Mouse (Mus musculus) heart, embryonic 14.5 days (tissue): Measurements from ENCODE around the gene Ccdc84. TPM values are rescaled to one million over a fixed set of nuclear protein-coding genes. Genes with fewer than 3 reads are reported as not detected.

Source experiments
- ATAC-seq: fragments of 200-750 bp; cut with Nextera tagmentation; 2 replicates; pipeline ENCODE4 v1.8.0; 2017; ENCODE audit warnings: low read depth, moderate TSS enrichment; ENCODE audit not compliant: insufficient number of reproducible peaks, insufficient read depth, low FRiP score
- H3K27ac ChIP-seq, 2 experiments: fragments of 200-500 bp in 1 of 2; fragments of 300-500 bp in 1 of 2; sonication (generic) in 1 of 2; replicated peaks in 1 of 2; 2 replicates each; pipeline ENCODE4 v1.5.1; 2012 to 2014; ENCODE audit warnings: low read depth in 2 of 2, low read length in 2 of 2, control low read depth in 1 of 2, mild to moderate bottlenecking in 1 of 2, mixed read lengths in 1 of 2; ENCODE audit not compliant: control insufficient read depth in 1 of 2, insufficient read depth in 1 of 2
- H3K27me3 ChIP-seq: fragments of 300-500 bp; sonication (generic); 2 replicates; pipeline ENCODE4 v1.6.1; 2014; ENCODE audit warnings: mild to moderate bottlenecking, low read length, control low read depth; ENCODE audit not compliant: control insufficient read depth, insufficient read depth
- H3K36me3 ChIP-seq: fragments of 300-500 bp; sonication (generic); 2 replicates; pipeline ENCODE4 v1.6.1; 2014; ENCODE audit warnings: mild to moderate bottlenecking, control low read depth, low read length, mixed read lengths; ENCODE audit not compliant: control insufficient read depth, insufficient read depth
- H3K4me1 ChIP-seq, 2 experiments: fragments of 200-500 bp in 1 of 2; fragments of 300-500 bp in 1 of 2; sonication (generic) in 1 of 2; 2 replicates each; pipeline ENCODE4 v1.6.1; 2012 to 2014; ENCODE audit warnings: low read length in 2 of 2, control low read depth in 1 of 2, mixed read lengths in 1 of 2; ENCODE audit not compliant: control insufficient read depth in 2 of 2, insufficient read depth in 2 of 2
- H3K4me2 ChIP-seq: fragments of 300-500 bp; sonication (generic); 2 replicates; pipeline ENCODE4 v1.6.1; 2014; ENCODE audit warnings: mild to moderate bottlenecking, low read length
- H3K4me3 ChIP-seq, 2 experiments: fragments of 200-500 bp in 1 of 2; fragments of 300-500 bp in 1 of 2; sonication (generic) in 1 of 2; 2 replicates each; pipeline ENCODE4 v1.5.1; 2012 to 2014; ENCODE audit warnings: low read length in 2 of 2, mild to moderate bottlenecking in 2 of 2, control low read depth in 1 of 2, low read depth in 1 of 2, moderate library complexity in 1 of 2; ENCODE audit not compliant: control insufficient read depth in 1 of 2, insufficient read depth in 1 of 2
- H3K9ac ChIP-seq: fragments of 300-500 bp; sonication (generic); 2 replicates; pipeline ENCODE4 v1.6.1; 2014; ENCODE audit warnings: mild to moderate bottlenecking, low read length
- H3K9me3 ChIP-seq: fragments of 300-500 bp; sonication (generic); 2 replicates; pipeline ENCODE4 v1.6.1; 2016; ENCODE audit warnings: low read length, control low read depth; ENCODE audit not compliant: control insufficient read depth
- WGBS: fragments of 180-500 bp; shearing (Covaris S2); extraction: QIAGEN DNeasy Blood & Tissue Kit; methylation state at CpG from one replicate; pipeline ENCODE4 v1.1.7; 2014; 5-methylcytosine and 5-hydroxymethylcytosine counted together
- polyA plus RNA-seq: library from polyadenylated mRNA; unstranded; fragments of >200 nt; fragmentation: Nextera tagmentation; extraction: Ambion mirVana; gene quantifications from 2 replicates; pipeline ENCODE4 v1.2.1, GENCODE M21; 2014

Gene Ccdc84
- polyA plus RNA-seq, 1 experiment from 2014 or later = 19.5 TPM

- Histone ChIP-seq H3K27me3 (no peaks in the 10 kb centered on the region), H3K9ac (peak within 1 kb of the TSS; percentile 91), H3K4me2 (peak within 1 kb of the TSS; percentile 86), H3K36me3 (peaks cover 72% of the 10 kb centered on the region), H3K27ac (peak within 1 kb of the TSS; percentile 94 to 97), H3K4me3 (peak within 1 kb of the TSS; percentile 85 to 87), H3K9me3 (no peaks in the 10 kb centered on the region), H3K4me1 (0 out of 4 replicates have a peak, but pooled peaks cover 0 to 4% of the 10 kb centered on the region in 2 experiments)
- ATAC-seq = peak; percentile 93
- under 1% methylated on average over 51 of the region's 51 CpGs for WGBS
Observed at GRCm38 (mm10) chr9:44406906-44407751, 11.2 kb downstream of the Ccdc84 start, which contains the start of the genes Rps25 and Trappc4. Gene Rps25 (plus strand): TSS chr9:44407139. Gene Trappc4 (minus strand): TSS chr9:44407600.

GRCm38 (mm10) chr9:44405011-44405410, 13.4 kb downstream of the Ccdc84 start:
- no peaks in the 10 kb centered on the region for H3K9me3 ChIP-seq
- no peaks in the 10 kb centered on the region for H3K27me3 ChIP-seq
- no peak overlapping the region for H3K9ac ChIP-seq
- H3K4me1 ChIP-seq = peaks cover 9 to 16% of the 10 kb centered on the region in 2 experiments
- peaks cover 72% of the 10 kb centered on the region for H3K36me3 ChIP-seq
- no peak overlapping the region for H3K4me2 ChIP-seq
- 84% methylated on average over 3 of the region's 3 CpGs for WGBS
- H3K4me3 ChIP-seq = no peak overlapping the region
- no peak for ATAC-seq
- no peak overlapping the region for H3K27ac ChIP-seq

- Histone ChIP-seq H3K9me3 (no peaks in the 10 kb centered on the region), H3K27ac (peak overlapping the region; percentile 19 to 73; a peak in 3 of 4 replicates), H3K4me3 (no peak overlapping the region), H3K4me2 (no peak overlapping the region; the same call in 1 of the 2 replicates), H3K36me3 (peaks cover 73% of the 10 kb centered on the region), H3K4me1 (peaks cover 13 to 34% of the 10 kb centered on the region in 2 experiments), H3K27me3 (no peaks in the 10 kb centered on the region), H3K9ac (peak overlapping the region; percentile 44; the same call in 1 of the 2 replicates)
- ATAC-seq = peak; percentile 18; the same call in 1 of the 2 replicates
- WGBS = 31% methylated on average over 4 of the region's 4 CpGs
Observed at GRCm38 (mm10) chr9:44401081-44401480, 17.3 kb downstream of the Ccdc84 start.

- no peak overlapping the region for H3K4me2 ChIP-seq
- no peak overlapping the region for H3K27ac ChIP-seq
- no peak overlapping the region for H3K4me3 ChIP-seq
- no peak for ATAC-seq
- H3K9ac ChIP-seq = no peak overlapping the region
- H3K36me3 ChIP-seq = peaks cover 64% of the 10 kb centered on the region
- WGBS = 86% methylated on average over 6 of the region's 6 CpGs
- no peaks in the 10 kb centered on the region for H3K27me3 ChIP-seq
- no peaks in the 10 kb centered on the region for H3K9me3 ChIP-seq
- H3K4me1 ChIP-seq = peaks cover 13 to 34% of the 10 kb centered on the region in 2 experiments
Observed at GRCm38 (mm10) chr9:44399795-44400114, 18.6 kb downstream of the Ccdc84 start.

GRCm38 (mm10) chr9:44399114-44399794, 19.1 kb downstream of the Ccdc84 start:
- WGBS = 80% methylated on average over 13 of the region's 13 CpGs
- no peak for ATAC-seq
- Histone ChIP-seq H3K27me3 (no peaks in the 10 kb centered on the region), H3K9ac (no peak overlapping the region), H3K9me3 (no peaks in the 10 kb centered on the region), H3K27ac (no peak overlapping the region), H3K36me3 (peaks cover 59% of the 10 kb centered on the region), H3K4me1 (peaks cover 13 to 34% of the 10 kb centered on the region in 2 experiments), H3K4me2 (no peak overlapping the region), H3K4me3 (no peak overlapping the region)

GRCm38 (mm10) chr9:44398551-44398950, 19.8 kb downstream of the Ccdc84 start:
- Histone ChIP-seq H3K27me3 (no peaks in the 10 kb centered on the region), H3K9me3 (no peaks in the 10 kb centered on the region), H3K36me3 (peaks cover 52% of the 10 kb centered on the region), H3K4me3 (0 out of 4 replicates have a peak overlapping the region, but pooled peaks of 1 of the 2 experiments have one; percentile 77), H3K4me2 (peak overlapping the region; percentile 92), H3K4me1 (peaks cover 13 to 34% of the 10 kb centered on the region in 2 experiments), H3K27ac (no peak overlapping the region), H3K9ac (peak overlapping the region; percentile 88; the same call in 1 of the 2 replicates)
- no peak for ATAC-seq
- 79% methylated on average over 9 of the region's 9 CpGs for WGBS

GRCm38 (mm10) chr9:44398087-44398486, 20.3 kb downstream of the Ccdc84 start:
- Histone ChIP-seq H3K4me2 (peak overlapping the region; percentile 92), H3K27ac (no peak overlapping the region; a peak in 1 of 4 replicates), H3K27me3 (no peaks in the 10 kb centered on the region), H3K9ac (peak overlapping the region; percentile 88), H3K4me3 (peak overlapping the region; percentile 17 to 77; a peak in 3 of 4 replicates), H3K4me1 (peaks cover 13 to 34% of the 10 kb centered on the region in 2 experiments), H3K36me3 (peaks cover 47% of the 10 kb centered on the region), H3K9me3 (no peaks in the 10 kb centered on the region)
- no peak for ATAC-seq
- WGBS = 29% methylated on average over 4 of the region's 4 CpGs
